Mouse (Mus musculus): ENCODE data around the gene Olfr419. TPM values are rescaled to one million over a fixed set of nuclear protein-coding genes. Genes with fewer than 3 reads are reported as not detected.

Olfr419 gene
- polyA plus RNA-seq, 1 experiment: not detected

DNA sequence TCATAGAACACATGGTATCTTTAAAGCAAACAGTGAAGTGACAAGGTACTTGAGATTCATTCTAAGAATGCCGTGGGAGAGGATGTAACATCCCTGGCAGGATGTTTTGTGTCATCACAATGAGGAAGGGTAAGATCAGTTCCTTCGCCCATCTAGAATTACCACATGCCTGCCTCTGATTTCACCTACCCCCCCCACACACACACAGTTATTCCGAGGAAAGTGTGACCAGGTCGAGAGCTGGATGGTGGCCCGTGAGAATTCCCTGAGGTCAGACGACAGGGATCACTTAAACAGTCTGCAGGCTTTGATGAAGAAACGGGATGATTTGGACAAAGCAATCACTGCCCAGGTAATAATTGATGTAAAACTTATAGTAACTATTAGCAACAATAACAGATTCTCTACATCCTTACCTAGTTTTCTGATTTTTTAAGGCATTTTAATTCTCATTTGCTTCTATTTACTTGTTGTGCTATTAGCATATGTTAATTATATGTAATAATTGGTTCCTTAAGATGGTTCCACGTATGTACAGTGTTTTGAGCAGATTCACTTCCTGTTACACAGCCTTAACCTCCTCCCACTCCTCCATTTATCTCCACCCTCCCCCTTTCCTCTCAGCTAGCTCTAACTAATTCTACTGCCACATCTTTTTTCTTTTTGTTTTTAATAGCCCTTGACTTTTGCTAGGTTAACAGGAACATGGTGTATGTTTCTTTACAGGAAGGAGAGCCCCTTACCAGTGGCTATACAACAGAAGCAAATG lies 36.4 kb downstream of the Olfr419 start:
- TF ChIP-seq GATA1 (IDR thresholded peaks at IDR 0.05; ENCODE audit: borderline replicate concordance, low read length) (no peak), FLI1 (IDR thresholded peaks at IDR 0.05; ENCODE audit: low read length) (no peak)
- Histone ChIP-seq H3K4me1 (no peaks in the 10 kb centered on the region), H3K27me3 (replicated peaks) (no peaks in the 10 kb centered on the region), H3K36me3 (replicated peaks; ENCODE audit: low read length) (peaks cover 43% of the 10 kb centered on the region), H3K9me3 (no peaks in the 10 kb centered on the region), H3K4me3 (replicated peaks) (no peak overlapping the region)

DNA sequence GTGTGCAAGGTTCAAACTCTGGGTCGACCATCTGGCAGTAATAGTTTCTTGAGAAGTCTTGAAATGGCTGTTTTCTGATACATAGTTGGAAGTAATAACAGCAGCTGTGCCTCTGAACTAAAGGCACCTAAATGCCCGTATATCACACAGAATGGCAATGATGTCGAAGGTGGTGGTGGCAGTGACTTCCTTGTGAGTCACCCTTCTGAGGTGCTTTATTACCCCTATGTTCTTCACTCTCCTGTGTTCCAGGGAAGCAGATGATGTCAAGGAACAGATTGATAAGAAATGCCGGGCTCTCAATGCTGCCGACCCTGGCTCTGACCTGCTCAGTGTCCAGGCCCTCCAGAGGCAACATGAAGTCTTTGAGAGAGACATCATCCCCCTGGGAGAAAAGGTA lies 39.6 kb downstream of the Olfr419 start:
- Histone ChIP-seq H3K36me3 (replicated peaks; ENCODE audit: low read length) (peaks cover 25% of the 10 kb centered on the region), H3K4me3 (replicated peaks) (no peak overlapping the region), H3K27me3 (replicated peaks) (no peaks in the 10 kb centered on the region), H3K4me1 (no peaks in the 10 kb centered on the region), H3K9me3 (no peaks in the 10 kb centered on the region)
- TF ChIP-seq GATA1 (IDR thresholded peaks at IDR 0.05; ENCODE audit: borderline replicate concordance, low read length) (no peak), FLI1 (IDR thresholded peaks at IDR 0.05; ENCODE audit: low read length) (no peak)

DNA sequence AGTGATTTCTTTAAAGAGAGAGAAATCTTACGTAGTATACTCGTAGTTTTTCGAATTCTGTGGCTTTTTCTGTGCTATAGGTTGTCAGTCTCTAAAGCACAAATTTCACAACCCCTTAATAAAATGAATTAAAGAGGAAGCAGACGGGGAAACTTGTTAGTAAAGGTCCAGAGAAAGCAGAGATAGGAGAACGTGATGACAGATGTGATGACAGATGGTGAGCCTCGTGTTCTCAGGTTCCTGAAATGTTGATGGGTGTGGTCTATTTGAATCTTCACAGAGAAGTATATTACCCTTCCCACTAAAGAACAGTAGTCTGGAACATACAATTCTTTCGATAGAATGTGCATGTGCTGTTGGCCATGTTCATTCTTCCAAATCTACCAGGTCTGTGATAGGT lies 47.2 kb downstream of the Olfr419 start:
- H3K4me3 ChIP-seq (replicated peaks): no peak overlapping the region
- TF ChIP-seq GATA1 (IDR thresholded peaks at IDR 0.05; ENCODE audit: borderline replicate concordance, low read length): no peak
- no peak for TF ChIP-seq FLI1 (IDR thresholded peaks at IDR 0.05; ENCODE audit: low read length)
- peaks cover 24% of the 10 kb centered on the region for H3K36me3 ChIP-seq (replicated peaks; ENCODE audit: low read length)
- H3K4me1 ChIP-seq: no peaks in the 10 kb centered on the region
- H3K9me3 ChIP-seq: no peaks in the 10 kb centered on the region
- H3K27me3 ChIP-seq (replicated peaks): no peaks in the 10 kb centered on the region

Other genes starting within 250 kb of the Olfr419 start
- gene Ifi205, start 220.3 kb downstream of the Olfr419 start, polyA plus RNA-seq (2012; ENCODE audit: insufficient read depth, low replicate concordance): not detected in 2 replicates
- gene Olfr433, start 211.4 kb downstream of the Olfr419 start, polyA plus RNA-seq (2012; ENCODE audit: insufficient read depth, low replicate concordance): not detected in 2 replicates
- not detected in 2 replicates for gene Olfr432, start 202.9 kb downstream of the Olfr419 start, polyA plus RNA-seq (2012; ENCODE audit: insufficient read depth, low replicate concordance)
- not detected in 2 replicates for gene Olfr430, start 185.5 kb downstream of the Olfr419 start, polyA plus RNA-seq (2012; ENCODE audit: insufficient read depth, low replicate concordance)
- not detected in 2 replicates for gene Olfr429, start 167.7 kb downstream of the Olfr419 start, polyA plus RNA-seq (2012; ENCODE audit: insufficient read depth, low replicate concordance)
- not detected in 2 replicates for gene Olfr427, start 155.2 kb downstream of the Olfr419 start, polyA plus RNA-seq (2012; ENCODE audit: insufficient read depth, low replicate concordance)
- gene Olfr231, start 130.9 kb downstream of the Olfr419 start, polyA plus RNA-seq (2012; ENCODE audit: insufficient read depth, low replicate concordance): not detected in 2 replicates
- not detected in 2 replicates for gene Olfr424, start 120.5 kb downstream of the Olfr419 start, polyA plus RNA-seq (2012; ENCODE audit: insufficient read depth, low replicate concordance)
- gene Olfr420, start 96.4 kb downstream of the Olfr419 start, polyA plus RNA-seq (2012; ENCODE audit: insufficient read depth, low replicate concordance): not detected in 2 replicates
- gene Spta1, start 79.3 kb downstream of the Olfr419 start, polyA plus RNA-seq (2012; ENCODE audit: insufficient read depth, low replicate concordance): 0.11 TPM in 1 of 2 replicates, not detected in the other
- not detected in 2 replicates for gene Mptx1, start 78.5 kb upstream of the Olfr419 start, polyA plus RNA-seq (2012; ENCODE audit: insufficient read depth, low replicate concordance)
- not detected in 2 replicates for gene Olfr417, start 113.1 kb upstream of the Olfr419 start, polyA plus RNA-seq (2012; ENCODE audit: insufficient read depth, low replicate concordance)
- gene Olfr248, start 139.0 kb upstream of the Olfr419 start, polyA plus RNA-seq (2012; ENCODE audit: insufficient read depth, low replicate concordance): not detected in 2 replicates
- gene Olfr414, start 172.0 kb upstream of the Olfr419 start, polyA plus RNA-seq (2012; ENCODE audit: insufficient read depth, low replicate concordance): not detected in 2 replicates
- not detected in 2 replicates for gene Olfr220, start 190.0 kb upstream of the Olfr419 start, polyA plus RNA-seq (2012; ENCODE audit: insufficient read depth, low replicate concordance)
- gene Fmn2, start 249.8 kb upstream of the Olfr419 start, polyA plus RNA-seq (2012; ENCODE audit: insufficient read depth, low replicate concordance): 0.25 and 0.60 TPM in 2 replicates